Mouse (Mus musculus) forebrain, embryonic 16.5 days (tissue): ENCODE measurements at regions not wholly inside any gene's neighbourhood (a gene's known extent, or its start where the extent isn't known, plus 50 kb on each side); places are given as distances from the start of the nearest gene placed in this dataset.
"Not testable (repeated sequence)": the region's sequence is repeated elsewhere in the genome, so short reads cannot be mapped to it uniquely, and the experiment has no call there.

Experiments
- ATAC-seq: fragments of 200-750 bp; cut with Nextera tagmentation; 2 replicates; pipeline ENCODE4 v1.8.0; 2017; ENCODE audit warnings: mild to moderate bottlenecking, moderate library complexity
- H3K27ac ChIP-seq: fragments of 300-500 bp; sonication (generic); 2 replicates; pipeline ENCODE4 v1.5.1; 2014; ENCODE audit warnings: low read length, control low read depth
- H3K27me3 ChIP-seq: fragments of 300-500 bp; sonication (generic); replicated peaks from 2 replicates; pipeline ENCODE4 v1.6.1; 2014; ENCODE audit warnings: low read length; ENCODE audit not compliant: control insufficient read depth, insufficient read depth
- H3K36me3 ChIP-seq: fragments of 300-500 bp; sonication (generic); 2 replicates; pipeline ENCODE4 v1.6.1; 2014; ENCODE audit not compliant: control insufficient read depth, insufficient read depth
- H3K4me1 ChIP-seq: fragments of 300-500 bp; sonication (generic); replicated peaks from 2 replicates; pipeline ENCODE4 v1.6.1; 2014; ENCODE audit warnings: low read length; ENCODE audit not compliant: control insufficient read depth, insufficient read depth
- H3K4me2 ChIP-seq: fragments of 300-500 bp; sonication (generic); 2 replicates; pipeline ENCODE4 v1.6.1; 2014; ENCODE audit warnings: mild to moderate bottlenecking, low read length, control low read depth
- H3K4me3 ChIP-seq: fragments of 300-500 bp; sonication (generic); replicated peaks from 2 replicates; pipeline ENCODE4 v1.5.1; 2014; ENCODE audit warnings: mild to moderate bottlenecking, low read length, control low read depth
- H3K9ac ChIP-seq: fragments of 300-500 bp; sonication (generic); replicated peaks from 2 replicates; pipeline ENCODE4 v1.6.1; 2014; ENCODE audit warnings: low read depth, low read length, control low read depth
- H3K9me3 ChIP-seq: fragments of 300-500 bp; sonication (generic); 2 replicates; pipeline ENCODE4 v1.6.1; 2016; ENCODE audit warnings: low read length; ENCODE audit not compliant: control insufficient read depth
- WGBS: fragments of 180-500 bp; shearing (Covaris S2); extraction: QIAGEN DNeasy Blood & Tissue Kit; methylation state at CpG from one replicate; pipeline ENCODE4 v1.1.7; 2014; 5-methylcytosine and 5-hydroxymethylcytosine counted together

GRCm38 (mm10) chr8:19976461-19976860 lies 73.3 kb downstream of the Gm31371 start:
- H3K4me3 ChIP-seq, H3K4me1 ChIP-seq, H3K4me2 ChIP-seq, H3K9ac ChIP-seq, H3K9me3 ChIP-seq, H3K27me3 ChIP-seq, H3K27ac ChIP-seq, ATAC-seq, H3K36me3 ChIP-seq: not testable (repeated sequence)

- 10% methylated on average over 42 of the region's 42 CpGs for WGBS
- peak overlapping the region; percentile 53 for H3K4me3 ChIP-seq
- H3K9ac ChIP-seq = peak overlapping the region; percentile 57
- H3K36me3 ChIP-seq = no peaks in the 10 kb centered on the region
- peak overlapping the region; percentile 66 for H3K4me2 ChIP-seq
- ATAC-seq = peak; percentile 90
- H3K9me3 ChIP-seq = no peaks in the 10 kb centered on the region
- no peak overlapping the region for H3K27ac ChIP-seq
- no peaks in the 10 kb centered on the region for H3K27me3 ChIP-seq
- no peaks in the 10 kb centered on the region for H3K4me1 ChIP-seq
Observed at GRCm38 (mm10) chr8:19979536-19980345, 76.5 kb downstream of the Gm31371 start.

GRCm38 (mm10) chr8:19980346-19980726 lies 77.1 kb downstream of the Gm31371 start:
- Histone ChIP-seq H3K9ac (peak overlapping the region; percentile 57), H3K4me2 (peak overlapping the region; percentile 66), H3K4me3 (peak overlapping the region; percentile 53)
- peak; percentile 50 for ATAC-seq
- H3K36me3 ChIP-seq, H3K27ac ChIP-seq, H3K9me3 ChIP-seq, H3K27me3 ChIP-seq, H3K4me1 ChIP-seq: not testable (repeated sequence)
- 28% methylated on average over 26 of the region's 26 CpGs for WGBS

GRCm38 (mm10) chr8:20008106-20008505 lies 104.9 kb downstream of the Gm31371 start:
- H3K9me3 ChIP-seq, H3K36me3 ChIP-seq, H3K4me3 ChIP-seq, ATAC-seq, H3K27ac ChIP-seq, H3K9ac ChIP-seq, H3K27me3 ChIP-seq, H3K4me1 ChIP-seq, H3K4me2 ChIP-seq: not testable (repeated sequence)
- WGBS = 83% methylated on average over 3 of the region's 3 CpGs

GRCm38 (mm10) chr8:20010947-20011346 lies 107.8 kb downstream of the Gm31371 start:
- not testable (repeated sequence) for H3K36me3 ChIP-seq, H3K4me3 ChIP-seq, H3K9me3 ChIP-seq, H3K9ac ChIP-seq, H3K27me3 ChIP-seq, ATAC-seq, H3K4me2 ChIP-seq, H3K27ac ChIP-seq, H3K4me1 ChIP-seq
- 66% methylated on average over 8 of the region's 8 CpGs for WGBS

GRCm38 (mm10) chr8:20013278-20013677 lies 110.1 kb downstream of the Gm31371 start:
- not testable (repeated sequence) for ATAC-seq, H3K4me1 ChIP-seq, H3K4me2 ChIP-seq, H3K27ac ChIP-seq, H3K36me3 ChIP-seq, H3K27me3 ChIP-seq, H3K9me3 ChIP-seq, H3K4me3 ChIP-seq, H3K9ac ChIP-seq
- WGBS = 80% methylated on average over 7 of the region's 7 CpGs

GRCm38 (mm10) chr8:20014451-20015130 lies 111.4 kb downstream of the Gm31371 start:
- not testable (repeated sequence) for H3K4me1 ChIP-seq, H3K4me3 ChIP-seq, H3K4me2 ChIP-seq, H3K27me3 ChIP-seq, H3K27ac ChIP-seq, H3K9me3 ChIP-seq, H3K36me3 ChIP-seq, ATAC-seq, H3K9ac ChIP-seq
- WGBS = 73% methylated on average over 5 of the region's 5 CpGs

- not testable (repeated sequence) for H3K27me3 ChIP-seq, H3K9me3 ChIP-seq, H3K27ac ChIP-seq, H3K4me3 ChIP-seq, H3K4me2 ChIP-seq, H3K36me3 ChIP-seq, ATAC-seq, H3K4me1 ChIP-seq, H3K9ac ChIP-seq
- WGBS = 89% methylated on average over 6 of the region's 6 CpGs
Observed at GRCm38 (mm10) chr8:20015411-20016081, 112.4 kb downstream of the Gm31371 start.

GRCm38 (mm10) chr8:20016082-20016840 lies 113.1 kb downstream of the Gm31371 start:
- H3K27me3 ChIP-seq, H3K36me3 ChIP-seq, H3K4me3 ChIP-seq, H3K4me1 ChIP-seq, ATAC-seq, H3K9me3 ChIP-seq, H3K9ac ChIP-seq, H3K4me2 ChIP-seq, H3K27ac ChIP-seq: not testable (repeated sequence)
- WGBS = 90% methylated on average over 16 of the region's 17 CpGs
